16 mouse cellular contexts compared by ENCODE assay signal in genomic region chr17:83208455-83208854, GRCm38 (mm10).
"Had no signal": no experiment of that assay in that cellular context is flagged by ENCODE, and none has a peak within 500 bp of the region (broad histone marks: within the 10 kb centered on the region; RNA-seq: fewer than 3 reads in every experiment).

No protein-coding gene starts in this region.

- DNase-seq: retina, postnatal 1 day; right cerebral cortex, adult 18-20 months; right cerebral cortex, postnatal 14 days; right cerebral cortex, postnatal 4 days; spleen, adult 18-20 months; thymus, adult 18-20 months; thymus, adult 2 months; thymus, postnatal 14 days; thymus, postnatal 25 days; thymus, postnatal 36 days; thymus, postnatal 4 days had no signal

- H3K27me3 ChIP-seq: neural tube, embryonic 15.5 days; stomach, embryonic 15.5 days had no signal

- H3K27ac ChIP-seq: neural tube, embryonic 12.5 days; neural tube, embryonic 13.5 days; neural tube, embryonic 15.5 days; stomach, embryonic 15.5 days; stomach, postnatal 0 days had no signal

- H3K9ac ChIP-seq: neural tube, embryonic 12.5 days; neural tube, embryonic 13.5 days; neural tube, embryonic 15.5 days; stomach, embryonic 15.5 days had no signal

- H3K4me3 ChIP-seq: neural tube, embryonic 12.5 days; neural tube, embryonic 13.5 days; neural tube, embryonic 15.5 days; stomach, embryonic 15.5 days had no signal

- H3K36me3 ChIP-seq: neural tube, embryonic 12.5 days; neural tube, embryonic 13.5 days; neural tube, embryonic 15.5 days; stomach, embryonic 15.5 days had no signal

- H3K9me3 ChIP-seq: neural tube, embryonic 12.5 days; neural tube, embryonic 13.5 days; neural tube, embryonic 15.5 days; stomach, embryonic 15.5 days had no signal
